Mouse (Mus musculus) kidney, postnatal 10 days (tissue): ENCODE measurements around the gene Zscan22.
"Not testable (repeated sequence)": the region's sequence is repeated elsewhere in the genome, so short reads cannot be mapped to it uniquely, and the experiment has no call there.

Experiments used
- DNase-seq: peaks from one replicate; pipeline ENCODE4 v3.0.0; 2021; ENCODE audit warnings: mixed read lengths

Zscan22 gene

DNA sequence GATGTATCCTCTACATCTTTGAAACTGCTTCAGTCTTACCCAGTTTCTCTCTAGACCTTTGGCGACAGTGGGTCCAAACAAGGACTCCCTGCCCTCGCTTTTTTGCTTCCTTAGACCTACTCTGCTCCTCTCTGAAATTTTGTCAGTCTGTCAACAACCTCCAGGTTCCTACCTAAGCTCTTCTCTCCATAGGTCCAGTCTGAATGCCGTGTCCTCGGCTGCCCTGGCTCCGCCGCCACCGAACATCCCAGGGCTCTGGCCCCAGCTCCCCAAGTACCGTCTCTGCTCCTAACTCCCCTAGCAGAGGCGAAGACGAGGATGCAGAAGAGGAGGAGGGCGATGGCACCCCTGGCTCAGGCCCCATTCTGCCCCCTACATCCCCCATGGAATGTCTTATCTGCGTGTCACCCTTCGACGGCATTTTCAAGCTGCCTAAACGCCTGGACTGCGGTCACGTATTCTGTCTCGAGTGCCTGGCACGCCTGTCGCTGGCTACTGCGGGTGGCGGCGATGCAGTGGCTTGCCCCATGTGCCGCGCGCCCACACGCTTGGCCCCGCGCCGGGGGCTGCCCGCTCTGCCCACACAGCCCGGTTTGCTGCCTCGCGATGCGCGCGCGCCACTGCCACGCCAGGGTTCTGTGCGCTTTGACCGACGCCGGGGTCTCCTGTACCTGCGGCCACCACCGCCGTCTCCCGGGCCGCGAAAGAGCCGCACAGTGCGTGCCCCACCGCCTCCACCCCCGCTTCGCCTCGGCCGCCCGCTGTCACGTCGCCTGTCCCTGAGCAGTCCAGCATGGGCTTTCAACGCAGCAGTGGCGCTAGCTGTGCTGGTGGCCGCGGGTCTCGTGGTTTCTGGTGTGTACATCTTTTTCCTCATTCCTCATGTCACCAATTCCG is 30.3 kb downstream of the Zscan22 start:
- peak; percentile 36 for DNase-seq

DNA sequence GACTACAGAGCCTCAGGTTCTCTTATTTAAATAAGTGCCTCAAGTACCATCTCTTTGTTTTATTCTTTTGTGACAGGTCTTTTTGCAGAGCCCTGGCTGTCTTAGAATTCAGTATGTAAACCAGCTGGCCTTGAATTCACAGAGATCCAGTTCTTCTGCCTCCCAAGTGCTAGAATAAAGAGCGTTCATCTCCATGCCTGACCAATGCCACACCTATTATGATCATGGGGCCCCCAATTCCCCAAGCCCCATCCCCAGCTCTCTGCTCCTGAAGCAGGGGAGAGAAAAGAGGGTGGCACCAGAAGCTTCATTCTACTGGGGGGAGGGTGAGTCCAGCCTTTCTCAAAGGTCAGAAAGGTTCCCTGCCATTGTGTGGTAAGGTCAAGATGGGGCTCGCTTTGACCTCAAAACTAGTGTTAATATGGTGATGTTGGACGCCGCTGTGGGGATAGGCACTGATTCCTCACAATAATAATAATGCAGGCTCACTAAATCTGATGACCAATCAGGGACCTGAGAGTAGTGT is 36.1 kb downstream of the Zscan22 start:
- DNase-seq, result no peak

DNA sequence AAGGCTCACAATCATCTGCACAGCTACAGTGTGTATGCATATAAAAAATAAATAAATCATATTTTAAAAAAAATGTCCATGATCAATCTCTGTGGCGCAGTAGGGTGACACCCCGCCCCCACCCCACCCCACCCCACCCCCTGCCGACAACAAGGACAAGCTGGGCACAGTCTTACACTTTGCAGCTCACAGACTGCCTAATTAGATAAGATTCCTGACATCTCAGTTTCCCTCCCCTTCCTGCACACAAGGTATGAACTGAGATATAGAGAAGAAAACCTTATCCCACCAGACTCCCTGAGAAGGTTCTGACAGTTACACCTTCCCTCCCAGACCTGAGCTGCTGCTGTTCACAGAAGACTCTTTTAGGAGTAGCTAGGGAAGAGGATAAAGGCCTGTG is 37.2 kb downstream of the Zscan22 start:
- no peak for DNase-seq

DNA sequence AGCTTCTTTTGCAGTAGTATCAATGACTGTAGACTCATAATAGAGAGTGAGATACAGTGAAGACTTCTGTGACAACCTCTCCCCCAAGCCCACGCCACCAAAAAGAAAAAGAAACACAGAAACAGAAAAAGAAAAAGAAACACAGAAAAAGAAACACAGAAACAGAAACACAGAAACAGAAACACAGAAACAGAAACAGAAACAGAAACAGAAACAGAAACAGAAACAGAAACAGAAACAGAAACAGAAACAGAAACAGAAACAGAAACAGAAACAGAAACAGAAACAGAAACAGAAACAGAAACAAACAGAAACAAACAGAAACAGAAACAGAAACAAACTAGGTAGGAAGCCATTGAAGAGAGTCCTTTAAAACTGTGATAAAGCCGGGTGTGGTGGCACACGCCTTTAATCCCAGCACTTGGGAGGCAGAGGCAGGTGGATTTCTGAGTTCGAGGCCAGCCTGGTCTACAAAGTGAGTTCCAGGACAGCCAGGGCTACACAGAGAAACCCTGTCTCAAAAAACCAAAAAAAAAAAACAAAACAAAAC is 39.7 kb downstream of the Zscan22 start:
- not testable (repeated sequence) for DNase-seq

DNA sequence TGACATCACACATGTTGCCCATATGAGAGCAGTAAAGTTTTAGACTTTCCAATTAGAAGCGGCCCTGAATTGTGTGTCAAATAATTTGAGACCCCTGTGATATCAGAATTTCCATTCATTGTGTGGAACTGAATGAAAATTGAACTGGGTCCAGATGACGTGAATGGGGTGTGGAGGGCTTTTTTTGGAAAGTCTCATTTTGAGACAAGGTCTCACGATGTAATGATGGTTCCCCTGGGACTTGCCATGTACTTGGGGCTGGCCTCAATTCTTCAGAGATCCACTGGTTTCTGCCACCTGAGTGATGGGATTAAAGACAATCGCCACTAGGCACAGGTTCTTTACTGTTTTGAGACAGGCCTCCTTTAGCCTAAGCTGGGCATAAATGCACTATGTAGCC is 43.0 kb downstream of the Zscan22 start:
- DNase-seq, result no peak

DNA sequence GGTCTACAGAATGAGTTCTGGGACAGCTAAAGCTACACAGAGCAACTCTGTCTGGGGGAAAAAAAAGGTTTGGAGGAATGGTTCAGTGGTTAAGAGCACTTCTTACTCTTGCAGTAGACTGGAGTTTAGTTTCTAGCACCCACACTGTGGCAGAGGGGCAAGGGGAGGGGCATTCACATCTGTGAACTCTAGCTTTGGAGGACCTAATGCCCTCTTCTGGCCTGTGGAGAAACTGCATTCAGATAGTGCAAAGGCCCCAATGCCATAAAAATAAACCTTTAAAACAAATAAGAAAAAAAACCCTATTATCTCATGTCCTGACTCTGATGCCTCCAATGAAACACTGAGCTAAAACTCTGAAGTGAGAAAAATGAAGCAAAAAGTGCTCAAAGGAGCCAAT is 45.9 kb downstream of the Zscan22 start:
- DNase-seq, result no peak

DNA sequence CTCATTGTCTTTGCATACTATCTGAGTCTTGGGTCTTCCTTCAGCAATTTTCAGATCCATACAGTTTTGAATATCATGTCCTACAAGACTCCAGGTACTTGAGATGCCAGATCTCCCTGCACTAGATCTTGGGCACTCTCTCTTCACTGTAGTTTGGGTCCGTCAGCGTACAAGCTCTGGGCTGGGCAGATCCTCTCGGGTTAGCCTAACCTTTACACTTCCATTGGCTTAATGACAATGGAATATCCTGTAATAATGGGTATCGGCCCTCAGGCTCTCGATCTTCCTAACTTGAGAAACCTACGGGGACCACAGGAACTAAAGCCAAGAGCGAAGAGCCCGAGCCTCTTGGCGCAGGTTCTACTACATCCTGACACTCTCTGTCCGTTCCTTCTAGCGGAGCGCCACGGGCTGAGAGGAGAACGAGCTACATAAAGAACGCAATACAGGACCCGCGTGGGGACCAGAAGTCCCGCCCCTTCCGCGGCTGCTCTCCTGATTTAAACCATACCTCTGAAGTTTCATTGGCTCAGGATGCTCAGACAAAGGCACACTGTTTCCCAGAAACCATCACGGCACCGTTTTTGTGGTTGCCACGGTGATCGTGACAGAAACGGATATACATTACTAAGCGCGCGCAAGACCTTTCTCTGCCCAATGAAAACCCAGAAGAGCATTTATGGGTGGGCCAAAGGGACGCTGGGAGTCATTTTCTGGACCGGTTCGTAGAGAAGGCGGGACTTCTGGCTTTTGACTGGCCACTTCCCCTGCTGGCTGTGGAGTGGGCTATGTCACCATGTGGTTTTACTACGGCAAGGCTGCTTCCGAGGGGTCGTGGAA is 51.6 kb downstream of the Zscan22 start:
- DNase-seq, result peak; percentile 95

DNA sequence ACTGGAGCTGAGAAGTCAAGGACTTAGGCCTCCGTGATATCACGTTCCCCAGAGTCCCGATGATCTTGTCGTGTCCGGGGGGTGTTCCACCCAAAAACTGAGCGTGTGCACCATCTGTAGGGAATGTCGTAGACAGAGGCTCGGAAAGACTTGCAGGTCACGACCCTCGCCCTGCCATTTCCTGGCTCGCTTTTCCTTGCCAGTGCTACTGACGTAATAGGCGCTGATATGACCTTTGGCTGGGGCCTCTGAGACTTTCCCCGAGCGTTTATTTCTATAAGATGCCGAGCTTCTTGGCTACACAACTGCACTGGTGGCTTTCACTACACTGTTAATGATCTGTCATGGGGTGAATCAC is 52.2 kb downstream of the Zscan22 start:
- DNase-seq, result no peak

DNA sequence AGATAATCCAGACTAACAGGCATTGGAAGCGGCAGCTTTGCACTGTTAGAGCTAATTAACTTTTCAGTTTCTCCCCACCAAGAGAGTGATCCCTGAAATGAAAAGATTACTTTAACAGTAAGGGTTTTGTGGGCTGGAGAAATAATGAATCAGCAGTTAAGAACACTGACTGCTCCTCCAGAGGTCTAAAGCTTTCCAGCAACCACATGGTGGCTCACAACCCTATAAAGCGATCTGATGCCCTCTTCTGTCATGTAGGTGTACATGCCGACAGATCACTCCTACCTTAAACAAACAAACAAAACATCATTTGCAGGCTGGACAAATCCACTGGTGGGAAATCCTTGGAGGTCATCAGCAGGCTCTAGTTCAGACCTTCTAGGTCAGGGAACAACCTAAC is 57.3 kb downstream of the Zscan22 start:
- no peak for DNase-seq

DNA sequence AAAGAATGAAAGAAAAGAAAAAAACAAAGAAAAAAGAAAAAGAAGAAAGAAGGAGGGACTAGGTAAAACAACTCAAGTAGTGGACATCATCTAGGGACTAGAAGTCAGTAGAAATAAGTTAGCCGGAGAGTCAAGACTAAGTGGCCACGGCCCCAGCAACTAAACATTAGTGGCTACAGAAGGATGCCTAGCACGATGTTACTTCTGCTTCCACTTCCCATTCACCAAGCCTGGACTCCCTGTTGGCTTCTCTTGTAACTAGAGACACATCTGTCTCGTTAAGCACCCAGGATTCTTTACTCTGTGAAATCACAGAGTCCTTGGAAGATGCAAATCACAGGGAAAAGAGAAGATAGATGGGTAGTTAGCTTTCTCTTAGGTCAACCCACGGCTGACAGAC is 59.9 kb downstream of the Zscan22 start:
- DNase-seq, result no peak
